Mouse (Mus musculus) CH12.LX (cell line): ENCODE measurements at regions not wholly inside any gene's neighbourhood (a gene's known extent, or its start where the extent isn't known, plus 50 kb on each side); places are given as distances from the start of the nearest gene placed in this dataset.

Experiments
- DNase-seq: peaks from one replicate; pipeline ENCODE4 v3.0.0-alpha.2; 2013; ENCODE audit errors: extremely low read depth
- H3K27ac ChIP-seq: 2 replicates; pipeline ENCODE4 v1.5.1; 2012; ENCODE audit warnings: low read depth, mild to moderate bottlenecking, control low read depth, moderate library complexity; ENCODE audit not compliant: insufficient read depth
- H3K27me3 ChIP-seq: replicated peaks from 2 replicates; pipeline ENCODE3; 2012; ENCODE audit warnings: inconsistent platforms
- H3K36me3 ChIP-seq, 2 experiments: replicated peaks in 1 of 2; 2 replicates each; pipeline versions ENCODE3 to v1.6.1; 2012; ENCODE audit warnings: inconsistent platforms in 1 of 2, low read length in 1 of 2, mild to moderate bottlenecking in 1 of 2, mixed read lengths in 1 of 2, moderate library complexity in 1 of 2; ENCODE audit not compliant: control insufficient read depth in 1 of 2, insufficient read depth in 1 of 2
- H3K4me1 ChIP-seq, 2 experiments: 2 replicates each; pipeline ENCODE4 v1.6.1; 2012; ENCODE audit warnings: inconsistent platforms in 1 of 2, moderate library complexity in 1 of 2; ENCODE audit not compliant: insufficient read depth in 2 of 2, control insufficient read depth in 1 of 2
- H3K4me2 ChIP-seq: 2 replicates; pipeline ENCODE4 v1.6.1; 2012; ENCODE audit warnings: low read depth, mild to moderate bottlenecking, control low read depth; ENCODE audit not compliant: poor library complexity, insufficient read depth, severe bottlenecking
- H3K4me3 ChIP-seq, 3 experiments: fragments of 150-350 bp in 1 of 3; sonication (generic) in 1 of 3; replicated peaks in 1 of 3; 2 replicates each; pipeline versions ENCODE3 to v1.5.1; 2011 to 2012; ENCODE audit warnings: low read depth in 2 of 3, low read length in 2 of 3, mild to moderate bottlenecking in 2 of 3, moderate library complexity in 2 of 3, control low read depth in 1 of 3, improper control_type of control experiment in 1 of 3, inconsistent platforms in 1 of 3, mixed read lengths in 1 of 3; ENCODE audit not compliant: poor library complexity in 1 of 3
- H3K79me2 ChIP-seq: replicated peaks from 2 replicates; pipeline ENCODE4 v1.6.1; 2012; ENCODE audit warnings: mild to moderate bottlenecking, moderate library complexity; ENCODE audit not compliant: control insufficient read depth, poor library complexity, insufficient read depth, severe bottlenecking; ENCODE audit errors: extremely low read depth
- H3K9ac ChIP-seq: 2 replicates; pipeline ENCODE4 v1.6.1; 2012; ENCODE audit warnings: low read depth, mild to moderate bottlenecking, control low read depth, moderate library complexity; ENCODE audit not compliant: insufficient read depth
- H3K9me3 ChIP-seq: replicated peaks from 2 replicates; pipeline ENCODE3; 2012; ENCODE audit warnings: low read length, inconsistent platforms, mixed read lengths
- BHLHE40 ChIP-seq: IDR thresholded peaks from 2 replicates; pipeline ENCODE4 v1.6.1; 2011; ENCODE audit warnings: mild to moderate bottlenecking, low read depth, low read length, improper control_type of control experiment
- ELF1 ChIP-seq: IDR thresholded peaks from 2 replicates; pipeline ENCODE4 v1.6.1; 2014; ENCODE audit warnings: low read depth, mild to moderate bottlenecking, inconsistent platforms, low read length, improper control_type of control experiment
- ETS1 ChIP-seq: conservative IDR thresholded peaks from 2 replicates; pipeline ENCODE4 v1.6.1; 2012; ENCODE audit warnings: low read depth, mild to moderate bottlenecking, inconsistent platforms, low read length, improper control_type of control experiment, moderate library complexity
- HCFC1 ChIP-seq: IDR thresholded peaks from 2 replicates; pipeline ENCODE4 v1.6.1; 2012; ENCODE audit warnings: low read depth, mild to moderate bottlenecking, inconsistent platforms, low read length, improper control_type of control experiment
- IRF4 ChIP-seq: IDR thresholded peaks from 2 replicates; pipeline ENCODE4 v1.6.1; 2014; ENCODE audit warnings: low read depth, mild to moderate bottlenecking, inconsistent platforms, low read length, improper control_type of control experiment
- JUND ChIP-seq: conservative IDR thresholded peaks from 2 replicates; pipeline ENCODE4 v1.6.1; 2011; ENCODE audit warnings: low read depth, low read length, improper control_type of control experiment
- MAFK ChIP-seq: IDR thresholded peaks from 2 replicates; pipeline ENCODE4 v1.6.1; 2011; ENCODE audit warnings: low read length, improper control_type of control experiment; ENCODE audit not compliant: insufficient replicate concordance
- MAX ChIP-seq: IDR thresholded peaks from 2 replicates; pipeline ENCODE4 v1.6.1; 2011; ENCODE audit warnings: low read length, improper control_type of control experiment
- MAZ ChIP-seq: IDR thresholded peaks from 2 replicates; pipeline ENCODE4 v1.6.1; 2012; ENCODE audit warnings: low read depth, mild to moderate bottlenecking, inconsistent platforms, low read length, improper control_type of control experiment, moderate library complexity
- MEF2A ChIP-seq: IDR thresholded peaks from 2 replicates; pipeline ENCODE4 v1.6.1; 2014; ENCODE audit warnings: low read depth, mild to moderate bottlenecking, inconsistent platforms, low read length, improper control_type of control experiment, borderline replicate concordance
- MXI1 ChIP-seq: IDR thresholded peaks from 2 replicates; pipeline ENCODE4 v1.6.1; 2011; ENCODE audit warnings: mild to moderate bottlenecking, low read depth, low read length, improper control_type of control experiment
- MYC ChIP-seq: IDR thresholded peaks from 2 replicates; pipeline ENCODE4 v1.6.1; 2011; ENCODE audit warnings: low read depth, mild to moderate bottlenecking, improper control_type of control experiment, low read length
- NRF1 ChIP-seq: IDR thresholded peaks from 2 replicates; pipeline ENCODE4 v1.6.1; 2014; ENCODE audit warnings: low read depth, mild to moderate bottlenecking, inconsistent platforms, low read length, improper control_type of control experiment, moderate library complexity
- POLR2A ChIP-seq: IDR thresholded peaks from 2 replicates; pipeline ENCODE4 v1.6.1; 2011; ENCODE audit warnings: low read depth, mild to moderate bottlenecking, improper control_type of control experiment, low read length
- RAD21 ChIP-seq: IDR thresholded peaks from 2 replicates; pipeline ENCODE4 v1.6.1; 2011; ENCODE audit warnings: low read depth, mild to moderate bottlenecking, low read length, improper control_type of control experiment, moderate library complexity
- TBP ChIP-seq: conservative IDR thresholded peaks from 2 replicates; pipeline ENCODE4 v1.6.1; 2011; ENCODE audit warnings: low read depth, low read length, improper control_type of control experiment
- UBTF ChIP-seq: IDR thresholded peaks from 2 replicates; pipeline ENCODE4 v1.6.1; 2012; ENCODE audit warnings: low read depth, mild to moderate bottlenecking, inconsistent platforms, low read length, improper control_type of control experiment, moderate library complexity
- ZKSCAN1 ChIP-seq: IDR thresholded peaks from 2 replicates; pipeline ENCODE4 v1.6.1; 2012; ENCODE audit warnings: low read depth, inconsistent platforms, low read length, improper control_type of control experiment, borderline replicate concordance
- ZMIZ1 ChIP-seq: IDR thresholded peaks from 2 replicates; pipeline ENCODE4 v1.6.1; 2012; ENCODE audit warnings: low read depth, mild to moderate bottlenecking, inconsistent platforms, low read length, improper control_type of control experiment
- ZNF384 ChIP-seq: IDR thresholded peaks from 2 replicates; pipeline ENCODE4 v1.6.1; 2012; ENCODE audit warnings: low read depth, low read length, improper control_type of control experiment, inconsistent platforms
- dilution Hi-C: fragments of 300-500 bp; cut with MboI; formaldehyde crosslinking; loops from 2 replicates; pipeline ENCODE4 v1.14.3; 2020; ENCODE audit warnings: low sequenced_read_pairs; ENCODE audit not compliant: extremely low pct_unique_long_range_greater_than_20kb, extremely low pct_ligation_motif_present
- in situ Hi-C: fragments of 300-500 bp; cut with MboI; formaldehyde crosslinking; loops from 3 replicates; pipeline ENCODE4 v1.14.3; 2019; ENCODE audit warnings: low sequenced_read_pairs, low pct_ligation_motif_present, low pct_unique_long_range_greater_than_20kb, mixed read lengths

- H3K9me3 ChIP-seq, result peaks cover 35% of the 10 kb centered on the region
- peaks cover 10% of the 10 kb centered on the region for H3K27me3 ChIP-seq
- H3K9ac ChIP-seq, result no peak overlapping the region
- no peaks in the 10 kb centered on the region for H3K79me2 ChIP-seq
- in situ Hi-C loops, result no loop called here
- TF ChIP-seq MXI1 (no peak), MAZ (no peak), IRF4 (no peak), NRF1 (no peak), ETS1 (no peak), ZKSCAN1 (no peak), ELF1 (no peak)
- no peaks in the 10 kb centered on the region for H3K36me3 ChIP-seq
- dilution Hi-C loops, result no loop called here
- H3K27ac ChIP-seq, result no peak overlapping the region
- no peaks in the 10 kb centered on the region for H3K4me1 ChIP-seq
- H3K4me2 ChIP-seq, result no peak overlapping the region
- H3K4me3 ChIP-seq, result no peak overlapping the region
- no peak for DNase-seq
These were observed 296.4 kb downstream of the Pdcd6ip start for GRCm38 (mm10) chr9:113411638-113412037.

- dilution Hi-C loops, result no loop called here
- Histone ChIP-seq H3K9me3 (peaks cover 26% of the 10 kb centered on the region), H3K4me1 (no peaks in the 10 kb centered on the region), H3K9ac (no peak overlapping the region), H3K27me3 (peaks cover 1% of the 10 kb centered on the region), H3K4me2 (no peak overlapping the region), H3K79me2 (no peaks in the 10 kb centered on the region), H3K36me3 (no peaks in the 10 kb centered on the region), H3K4me3 (no peak overlapping the region), H3K27ac (no peak overlapping the region)
- in situ Hi-C loops, result no loop called here
- TF ChIP-seq BHLHE40 (no peak), MEF2A (no peak), MAFK (no peak), RAD21 (no peak), TBP (no peak), HCFC1 (no peak), ZNF384 (no peak), JUND (no peak), MYC (no peak), POLR2A (no peak), MXI1 (no peak), UBTF (no peak), ZMIZ1 (no peak), MAX (no peak)
- DNase-seq, result no peak
These were observed 299.5 kb downstream of the Pdcd6ip start for GRCm38 (mm10) chr9:113408521-113408920.
